Mouse (Mus musculus) cerebellum, adult 2 months (tissue): ENCODE measurements around the gene Alkbh4.
"Not testable (repeated sequence)": the region's sequence is repeated elsewhere in the genome, so short reads cannot be mapped to it uniquely, and the experiment has no call there.

Source experiments
- CTCF ChIP-seq: fragments of 200-500 bp; IDR thresholded peaks from 2 replicates; pipeline ENCODE4 v1.5.1; 2011; ENCODE audit warnings: low read depth, mild to moderate bottlenecking, control low read depth, low read length, moderate library complexity, borderline replicate concordance; ENCODE audit not compliant: insufficient read depth
- POLR2A ChIP-seq: fragments of 200-500 bp; IDR thresholded peaks from 2 replicates; pipeline ENCODE4 v1.6.1; 2011; ENCODE audit warnings: low read length, control low read depth, borderline replicate concordance; ENCODE audit not compliant: insufficient read depth

- not testable (repeated sequence) for TF ChIP-seq CTCF, POLR2A
Measured at GRCm38 (mm10) chr5:136149134-136149576, 13.2 kb downstream of the Alkbh4 start.
